Mouse (Mus musculus) neural tube, embryonic 10.5 days (tissue): Measurements from ENCODE around the gene Mif.
A peak's percentile ranks its signal among the peaks of the same experiment; 100 is the strongest.

Experiments used
- DNase-seq: peaks from one replicate; pipeline ENCODE4 v3.0.0-alpha.2; 2017; ENCODE audit warnings: low spot score; ENCODE audit errors: extremely low spot score

The Mif gene

GRCm38 (mm10) chr10:75839092-75839491 lies 20.9 kb downstream of the Mif start:
- no peak for DNase-seq

- peak; percentile 96 for DNase-seq
Measured at GRCm38 (mm10) chr10:75837248-75837759, 22.7 kb downstream of the Mif start, which contains the start of gene Gstt2. Gene Gstt2 (minus strand): TSS chr10:75837424.

- peak; percentile 17 for DNase-seq
Measured at GRCm38 (mm10) chr10:75835761-75836531, 24.1 kb downstream of the Mif start.

GRCm38 (mm10) chr10:75835307-75835706 lies 24.7 kb downstream of the Mif start:
- DNase-seq: peak; percentile 65

GRCm38 (mm10) chr10:75834721-75835120 lies 25.3 kb downstream of the Mif start:
- DNase-seq: no peak

- DNase-seq: peak; percentile 79
Measured at GRCm38 (mm10) chr10:75834250-75834649, 25.8 kb downstream of the Mif start.

- DNase-seq: peak; percentile 18
Measured at GRCm38 (mm10) chr10:75833456-75834080, 26.5 kb downstream of the Mif start.

GRCm38 (mm10) chr10:75832272-75832895 lies 27.7 kb downstream of the Mif start:
- DNase-seq: no peak

GRCm38 (mm10) chr10:75830275-75830670 lies 29.8 kb downstream of the Mif start:
- DNase-seq: no peak

- DNase-seq: no peak
Measured at GRCm38 (mm10) chr10:75829529-75830274, 30.3 kb downstream of the Mif start.

- no peak for DNase-seq
Measured at GRCm38 (mm10) chr10:75828500-75828931, 31.5 kb downstream of the Mif start.

GRCm38 (mm10) chr10:75827668-75828360 lies 32.2 kb downstream of the Mif start:
- no peak for DNase-seq

GRCm38 (mm10) chr10:75824530-75824929 lies 35.5 kb downstream of the Mif start:
- no peak for DNase-seq

- no peak for DNase-seq
Measured at GRCm38 (mm10) chr10:75823782-75824181, 36.3 kb downstream of the Mif start.

GRCm38 (mm10) chr10:75822443-75822842 lies 37.6 kb downstream of the Mif start, which contains the start of gene Gstt4:
Gene Gstt4 (minus strand): TSS chr10:75822543.
- no peak for DNase-seq

- no peak for DNase-seq
Measured at GRCm38 (mm10) chr10:75819882-75820281, 40.2 kb downstream of the Mif start.

- no peak for DNase-seq
Measured at GRCm38 (mm10) chr10:75818641-75819040, 41.4 kb downstream of the Mif start.
